Mouse (Mus musculus): ENCODE data around the gene Mtif3. TPM values are rescaled to one million over a fixed set of nuclear protein-coding genes. Genes with fewer than 3 reads are reported as not detected.

Gene Mtif3
- total RNA-seq, 1 experiment: 17.9 TPM

DNA sequence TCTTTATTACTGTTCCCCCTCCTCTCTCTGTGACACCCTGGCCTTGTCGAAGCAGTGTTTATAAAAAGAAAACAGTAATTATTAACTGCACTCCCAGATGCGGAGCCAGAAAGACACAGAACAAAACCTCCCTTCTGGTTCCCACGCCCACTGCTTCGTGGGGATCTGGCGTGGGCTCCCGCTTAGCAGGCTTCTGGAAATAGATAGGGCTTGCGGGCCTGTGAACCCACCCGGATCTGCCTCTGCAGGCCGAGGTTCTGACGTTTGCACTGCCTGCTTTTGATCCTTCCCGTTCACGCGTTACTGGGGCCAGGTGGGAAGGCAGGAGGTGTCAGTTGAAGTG, 11.2 kb upstream of the Mtif3 start:
- no peak overlapping the region for H3K27ac ChIP-seq (ENCODE audit: insufficient read depth, low read depth, low read length, poor library complexity, severe bottlenecking)

GRCm38 (mm10) chr5:146973858-146974780, 10.5 kb upstream of the Mtif3 start:
- H3K9ac ChIP-seq (ENCODE audit: insufficient read depth, low read depth, low read length, poor library complexity, severe bottlenecking): no peak overlapping the region
- TF ChIP-seq ZNF384 (IDR thresholded peaks at IDR 0.05; ENCODE audit: low read depth, low read length) (no peak), MAFK (IDR thresholded peaks at IDR 0.05; ENCODE audit: insufficient read depth, low read depth, low read length) (no peak)
- peaks cover 8 to 14% of the 10 kb centered on the region in 2 experiments; a peak in 3 of 4 replicates for H3K4me1 ChIP-seq (ENCODE audit: control insufficient read depth in 2 of 2, insufficient read depth in 2 of 2, low read length in 2 of 2, poor library complexity in 1 of 2)
- no peaks in the 10 kb centered on the region for H3K9me3 ChIP-seq (ENCODE audit: control insufficient read depth, insufficient read depth, low read depth, low read length)
- DNase-seq (ENCODE audit: low read depth, low spot score): no peak
- no peak overlapping the region for H3K4me3 ChIP-seq (ENCODE audit: insufficient read depth in 1 of 2, low read depth in 1 of 2, low read length in 2 of 2, poor library complexity in 1 of 2, severe bottlenecking in 1 of 2)
- H3K27ac ChIP-seq (ENCODE audit: insufficient read depth, low read depth, low read length, poor library complexity, severe bottlenecking): no peak overlapping the region
- in situ Hi-C loops (cut with MboI; ENCODE audit: low sequenced_read_pairs in 2 of 2, unreplicated experiment in 2 of 2): no loop called here
- no peaks in the 10 kb centered on the region for H3K36me3 ChIP-seq (ENCODE audit: control insufficient read depth, insufficient read depth, low read length, poor library complexity, severe bottlenecking)

More for the DNA sequence above, 11.2 kb upstream of the Mtif3 start:
- DNase-seq (ENCODE audit: low read depth, low spot score): no peak
- in situ Hi-C loops (cut with MboI; ENCODE audit: low sequenced_read_pairs in 2 of 2, unreplicated experiment in 2 of 2): no loop called here
- H3K9ac ChIP-seq (ENCODE audit: insufficient read depth, low read depth, low read length, poor library complexity, severe bottlenecking): no peak overlapping the region
- TF ChIP-seq CHD2 (IDR thresholded peaks at IDR 0.05; ENCODE audit: low read depth, low read length): no peak
- TF ChIP-seq MAFK (IDR thresholded peaks at IDR 0.05; ENCODE audit: insufficient read depth, low read depth, low read length): no peak
- TF ChIP-seq ZNF384 (IDR thresholded peaks at IDR 0.05; ENCODE audit: low read depth, low read length): no peak
- no peak for TF ChIP-seq ZC3H11A (IDR thresholded peaks at IDR 0.05; ENCODE audit: borderline replicate concordance, low read depth, low read length)
- TF ChIP-seq HCFC1 (IDR thresholded peaks at IDR 0.05; ENCODE audit: borderline replicate concordance, insufficient read depth, low read length): no peak
- H3K9me3 ChIP-seq (ENCODE audit: control insufficient read depth, insufficient read depth, low read depth, low read length): no peaks in the 10 kb centered on the region
- H3K4me3 ChIP-seq (ENCODE audit: insufficient read depth in 1 of 2, low read depth in 1 of 2, low read length in 2 of 2, poor library complexity in 1 of 2, severe bottlenecking in 1 of 2): no peak overlapping the region
- H3K4me1 ChIP-seq (ENCODE audit: control insufficient read depth in 2 of 2, insufficient read depth in 2 of 2, low read length in 2 of 2, poor library complexity in 1 of 2): peaks cover 8 to 13% of the 10 kb centered on the region in 2 experiments; a peak in 3 of 4 replicates
- no peaks in the 10 kb centered on the region for H3K36me3 ChIP-seq (ENCODE audit: control insufficient read depth, insufficient read depth, low read length, poor library complexity, severe bottlenecking)

- Histone ChIP-seq H3K4me3 (ENCODE audit: insufficient read depth in 1 of 2, low read depth in 1 of 2, low read length in 2 of 2, poor library complexity in 1 of 2, severe bottlenecking in 1 of 2) (no peak overlapping the region), H3K9me3 (ENCODE audit: control insufficient read depth, insufficient read depth, low read depth, low read length) (no peaks in the 10 kb centered on the region), H3K27ac (ENCODE audit: insufficient read depth, low read depth, low read length, poor library complexity, severe bottlenecking) (no peak overlapping the region), H3K9ac (ENCODE audit: insufficient read depth, low read depth, low read length, poor library complexity, severe bottlenecking) (no peak overlapping the region), H3K36me3 (ENCODE audit: control insufficient read depth, insufficient read depth, low read length, poor library complexity, severe bottlenecking) (no peaks in the 10 kb centered on the region), H3K4me1 (ENCODE audit: control insufficient read depth in 2 of 2, insufficient read depth in 2 of 2, low read length in 2 of 2, poor library complexity in 1 of 2) (peaks cover 8 to 15% of the 10 kb centered on the region in 2 experiments; a peak in 3 of 4 replicates)
- in situ Hi-C loops (cut with MboI; ENCODE audit: low sequenced_read_pairs in 2 of 2, unreplicated experiment in 2 of 2): no loop called here
- TF ChIP-seq HCFC1 (IDR thresholded peaks at IDR 0.05; ENCODE audit: borderline replicate concordance, insufficient read depth, low read length): no peak
- no peak for TF ChIP-seq MAFK (IDR thresholded peaks at IDR 0.05; ENCODE audit: insufficient read depth, low read depth, low read length)
- TF ChIP-seq ZNF384 (IDR thresholded peaks at IDR 0.05; ENCODE audit: low read depth, low read length): no peak
- no peak for TF ChIP-seq CHD2 (IDR thresholded peaks at IDR 0.05; ENCODE audit: low read depth, low read length)
- TF ChIP-seq ZC3H11A (IDR thresholded peaks at IDR 0.05; ENCODE audit: borderline replicate concordance, low read depth, low read length): no peak
- no peak for DNase-seq (ENCODE audit: low read depth, low spot score)
These were observed 9.8 kb upstream of the Mtif3 start for GRCm38 (mm10) chr5:146973353-146973752.

DNA sequence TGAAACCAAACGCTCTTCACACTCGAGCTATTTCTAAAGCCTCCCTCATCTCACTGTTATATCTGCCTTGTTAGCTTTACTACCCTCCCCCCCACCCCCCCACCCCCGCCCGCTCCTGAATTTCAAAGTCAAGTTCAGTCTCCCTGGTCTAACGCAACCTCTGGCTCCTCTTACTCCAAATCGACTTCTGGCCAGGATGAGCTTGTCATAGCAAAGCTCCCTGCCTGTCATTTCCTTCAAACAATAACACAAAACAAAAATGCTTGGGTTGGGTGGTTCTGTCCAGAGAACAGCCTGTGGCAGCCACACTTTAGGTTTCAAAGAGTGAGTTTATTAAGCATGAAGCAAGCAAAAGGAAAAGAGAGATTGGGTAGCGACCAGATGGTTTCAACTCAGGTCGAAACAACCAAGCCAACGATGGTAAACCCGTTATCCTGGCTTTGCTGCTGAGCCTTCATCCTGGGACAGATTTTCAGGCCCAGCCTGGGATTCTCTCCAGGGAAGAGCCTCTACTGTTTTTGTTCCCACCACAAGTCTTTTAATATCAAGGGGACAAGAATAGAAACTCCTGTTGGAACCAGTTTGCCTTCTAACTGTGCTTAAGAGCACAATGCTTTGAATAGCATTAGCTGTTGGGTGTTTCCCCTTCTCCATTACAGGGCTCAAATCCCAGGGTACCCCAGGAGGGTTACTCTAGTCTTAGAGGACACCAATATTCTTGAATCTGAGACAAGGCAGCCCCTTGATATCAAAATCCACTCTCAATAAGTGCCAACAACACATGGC, 8.4 kb upstream of the Mtif3 start:
- DNase-seq (ENCODE audit: low read depth, low spot score): no peak
- TF ChIP-seq ZNF384 (IDR thresholded peaks at IDR 0.05; ENCODE audit: low read depth, low read length) (no peak), HCFC1 (IDR thresholded peaks at IDR 0.05; ENCODE audit: borderline replicate concordance, insufficient read depth, low read length) (no peak), MAFK (IDR thresholded peaks at IDR 0.05; ENCODE audit: insufficient read depth, low read depth, low read length) (no peak), CHD2 (IDR thresholded peaks at IDR 0.05; ENCODE audit: low read depth, low read length) (no peak), ZC3H11A (IDR thresholded peaks at IDR 0.05; ENCODE audit: borderline replicate concordance, low read depth, low read length) (no peak)
- Histone ChIP-seq H3K9me3 (ENCODE audit: control insufficient read depth, insufficient read depth, low read depth, low read length) (no peaks in the 10 kb centered on the region), H3K4me3 (ENCODE audit: insufficient read depth in 1 of 2, low read depth in 1 of 2, low read length in 2 of 2, poor library complexity in 1 of 2, severe bottlenecking in 1 of 2) (no peak overlapping the region), H3K36me3 (ENCODE audit: control insufficient read depth, insufficient read depth, low read length, poor library complexity, severe bottlenecking) (no peaks in the 10 kb centered on the region), H3K9ac (ENCODE audit: insufficient read depth, low read depth, low read length, poor library complexity, severe bottlenecking) (no peak overlapping the region; the same call in 1 of the 2 replicates), H3K4me1 (ENCODE audit: control insufficient read depth in 2 of 2, insufficient read depth in 2 of 2, low read length in 2 of 2, poor library complexity in 1 of 2) (peaks cover 8 to 15% of the 10 kb centered on the region in 2 experiments; a peak in 3 of 4 replicates), H3K27ac (ENCODE audit: insufficient read depth, low read depth, low read length, poor library complexity, severe bottlenecking) (no peak overlapping the region)
- in situ Hi-C loops (cut with MboI; ENCODE audit: low sequenced_read_pairs in 2 of 2, unreplicated experiment in 2 of 2): no loop called here

All from ES-E14 (cell line).